Mouse (Mus musculus) hindbrain, embryonic 11.5 days (tissue): ENCODE measurements around the gene Adam1a. TPM values are rescaled to one million over a fixed set of nuclear protein-coding genes. Genes with fewer than 3 reads are reported as not detected.
A peak's percentile ranks its signal among the peaks of the same experiment; 100 is the strongest.

Experiments used
- ATAC-seq: fragments of 200-750 bp; cut with Nextera tagmentation; 2 replicates; pipeline ENCODE4 v1.8.0; 2017; ENCODE audit warnings: mild to moderate bottlenecking, moderate TSS enrichment, moderate library complexity; ENCODE audit not compliant: low FRiP score
- DNase-seq: peaks from one replicate; pipeline ENCODE4 v3.0.0-alpha.2; 2015; ENCODE audit warnings: low spot score
- H3K27ac ChIP-seq: fragments of 300-500 bp; sonication (generic); 2 replicates; pipeline ENCODE4 v1.5.1; 2014; ENCODE audit warnings: mild to moderate bottlenecking, low read depth, low read length
- H3K27me3 ChIP-seq: fragments of 300-500 bp; sonication (generic); 2 replicates; pipeline ENCODE4 v1.6.1; 2014; ENCODE audit warnings: mild to moderate bottlenecking, low read length, moderate library complexity, mixed read lengths; ENCODE audit not compliant: control insufficient read depth, insufficient read depth
- H3K36me3 ChIP-seq: fragments of 300-500 bp; sonication (generic); 2 replicates; pipeline ENCODE4 v1.6.1; 2014; ENCODE audit warnings: mild to moderate bottlenecking, low read length, moderate library complexity, mixed read lengths; ENCODE audit not compliant: control insufficient read depth, insufficient read depth
- H3K4me1 ChIP-seq: fragments of 300-500 bp; sonication (generic); replicated peaks from 2 replicates; pipeline ENCODE4 v1.6.1; 2014; ENCODE audit warnings: low read length, mixed read lengths; ENCODE audit not compliant: control insufficient read depth, insufficient read depth
- H3K4me2 ChIP-seq: fragments of 300-500 bp; sonication (generic); replicated peaks from 2 replicates; pipeline ENCODE4 v1.6.1; 2014; ENCODE audit warnings: mild to moderate bottlenecking, low read depth, low read length
- H3K4me3 ChIP-seq: fragments of 300-500 bp; sonication (generic); 2 replicates; pipeline ENCODE4 v1.5.1; 2014; ENCODE audit warnings: low read depth, low read length
- H3K9ac ChIP-seq: fragments of 300-500 bp; sonication (generic); 2 replicates; pipeline ENCODE4 v1.6.1; 2014; ENCODE audit warnings: low read depth, low read length
- H3K9me3 ChIP-seq: fragments of 300-500 bp; sonication (generic); 2 replicates; pipeline ENCODE4 v1.6.1; 2016; ENCODE audit warnings: low read length; ENCODE audit not compliant: control insufficient read depth
- WGBS: fragments of 180-500 bp; shearing (Covaris S2); extraction: QIAGEN DNeasy Blood & Tissue Kit; methylation state at CpG from one replicate; pipeline ENCODE4 v1.1.7; 2014; 5-methylcytosine and 5-hydroxymethylcytosine counted together
- polyA plus RNA-seq: library from polyadenylated mRNA; unstranded; fragments of >200 nt; fragmentation: Nextera tagmentation; extraction: Ambion mirVana; gene quantifications from 2 replicates; pipeline ENCODE4 v1.2.1, GENCODE M21; 2014

The Adam1a gene
- polyA plus RNA-seq, 1 experiment from 2014 or later, result 3.8 TPM

DNA sequence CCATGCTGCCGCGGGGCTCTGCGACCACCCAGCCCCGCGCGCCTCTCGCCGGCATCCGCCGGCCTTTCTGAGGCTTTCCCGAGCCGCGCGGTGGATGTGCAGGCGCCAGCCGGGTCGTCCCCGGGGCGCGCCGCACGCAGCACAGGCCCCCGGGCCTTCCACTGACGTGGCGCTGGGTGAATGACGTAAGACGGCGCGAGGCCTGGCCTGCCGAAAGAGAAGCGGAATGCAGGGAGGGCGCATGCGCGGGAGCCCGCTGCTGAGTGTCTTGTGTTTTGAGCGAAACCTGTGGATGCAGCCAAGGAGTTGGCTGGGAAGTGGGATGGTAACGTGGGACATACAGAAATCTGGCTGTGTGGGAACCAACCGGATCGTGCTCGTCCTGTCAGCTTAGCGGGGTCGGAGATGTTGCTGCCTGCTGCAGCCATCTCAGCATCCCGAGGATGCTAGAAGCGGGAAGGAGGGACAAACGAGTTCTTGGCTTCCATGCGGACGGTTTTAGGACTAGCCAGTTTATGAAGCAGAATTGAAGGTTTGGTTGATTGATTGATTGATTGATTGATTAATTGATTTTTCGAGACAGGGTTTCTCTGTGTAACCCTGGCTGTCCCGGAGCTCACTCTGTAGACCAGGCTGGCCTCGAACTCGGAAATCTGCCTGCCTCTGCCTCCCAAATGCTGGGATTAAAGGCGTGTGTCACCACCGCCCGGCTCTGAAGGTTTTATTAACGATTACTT is 679 bp upstream of the Adam1a start, which contains the start of gene Mapkapk5:
TSS of gene Mapkapk5 (minus strand) at position 113 of the 737 bp plus-strand sequence.
- Histone ChIP-seq H3K9ac (peak within 1 kb of the TSS; percentile 90), H3K4me2 (peak within 1 kb of the TSS; percentile 83), H3K36me3 (no peaks in the 10 kb centered on the region), H3K27ac (peak within 1 kb of the TSS; percentile 96), H3K9me3 (no peaks in the 10 kb centered on the region), H3K4me3 (peak within 1 kb of the TSS; percentile 100), H3K4me1 (peaks cover 4% of the 10 kb centered on the region; the same call in 1 of the 2 replicates), H3K27me3 (no peaks in the 10 kb centered on the region)
- WGBS, result 3% methylated on average over 39 of the region's 55 CpGs
- peak; percentile 96 for ATAC-seq
- DNase-seq, result peak; percentile 99

DNA sequence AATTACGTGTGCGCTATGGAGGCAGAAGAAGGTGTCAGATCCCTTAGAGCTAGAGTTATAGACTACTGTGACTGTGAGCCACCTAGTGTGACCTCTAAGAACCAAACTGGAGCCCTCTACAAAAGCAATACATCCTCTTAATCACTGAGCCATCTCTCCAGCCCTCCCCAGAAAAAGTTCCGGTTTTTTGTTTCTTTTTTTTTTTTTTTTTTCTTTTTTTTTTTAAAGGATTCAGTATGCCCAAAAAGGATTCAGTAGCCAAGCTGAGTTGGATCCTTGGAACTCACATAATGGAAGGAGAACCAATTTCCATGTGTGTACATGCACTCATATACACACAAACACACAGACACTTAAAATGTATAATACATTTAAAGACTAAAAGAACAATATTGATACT is 1.9 kb downstream of the Adam1a start:
- ATAC-seq (no peak), DNase-seq (no peak)
- WGBS, result 90% methylated on average over 3 of the region's 3 CpGs
- H3K27ac ChIP-seq, result no peak overlapping the region
- no peak overlapping the region for H3K9ac ChIP-seq
- H3K9me3 ChIP-seq, result no peaks in the 10 kb centered on the region
- no peak overlapping the region for H3K4me2 ChIP-seq
- H3K27me3 ChIP-seq, result no peaks in the 10 kb centered on the region
- no peak overlapping the region for H3K4me3 ChIP-seq
- peaks cover 4% of the 10 kb centered on the region; the same call in 1 of the 2 replicates for H3K4me1 ChIP-seq
- 0 out of 2 replicates have a peak, but pooled peaks cover 3% of the 10 kb centered on the region for H3K36me3 ChIP-seq

DNA sequence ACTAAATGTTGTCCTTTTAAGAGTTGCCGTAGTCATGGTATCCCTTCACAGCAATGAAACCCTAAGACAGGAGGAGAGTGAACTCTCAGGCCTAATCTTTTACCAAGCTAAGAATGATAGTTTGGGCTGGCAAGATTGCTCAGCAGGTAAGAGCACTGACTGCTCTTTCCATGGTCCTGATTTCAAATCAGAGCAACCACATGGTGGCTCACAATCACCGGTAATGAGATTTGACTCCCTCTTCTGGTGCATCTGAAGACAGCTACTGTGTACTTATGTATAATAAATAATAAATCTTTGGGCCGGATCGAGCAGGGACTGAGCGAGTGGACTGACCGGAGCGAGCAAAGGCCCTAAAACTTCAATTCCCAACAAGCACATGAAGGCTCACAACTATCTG is 4.0 kb downstream of the Adam1a start:
- Histone ChIP-seq H3K9ac (no peak overlapping the region), H3K4me2 (no peak overlapping the region), H3K4me1 (peaks cover 4% of the 10 kb centered on the region; the same call in 1 of the 2 replicates), H3K4me3 (no peak overlapping the region), H3K27ac (no peak overlapping the region), H3K36me3 (0 out of 2 replicates have a peak, but pooled peaks cover 3% of the 10 kb centered on the region), H3K27me3 (no peaks in the 10 kb centered on the region), H3K9me3 (no peaks in the 10 kb centered on the region)
- 90% methylated on average over 7 of the region's 7 CpGs for WGBS
- DNase-seq (no peak), ATAC-seq (no peak)

DNA sequence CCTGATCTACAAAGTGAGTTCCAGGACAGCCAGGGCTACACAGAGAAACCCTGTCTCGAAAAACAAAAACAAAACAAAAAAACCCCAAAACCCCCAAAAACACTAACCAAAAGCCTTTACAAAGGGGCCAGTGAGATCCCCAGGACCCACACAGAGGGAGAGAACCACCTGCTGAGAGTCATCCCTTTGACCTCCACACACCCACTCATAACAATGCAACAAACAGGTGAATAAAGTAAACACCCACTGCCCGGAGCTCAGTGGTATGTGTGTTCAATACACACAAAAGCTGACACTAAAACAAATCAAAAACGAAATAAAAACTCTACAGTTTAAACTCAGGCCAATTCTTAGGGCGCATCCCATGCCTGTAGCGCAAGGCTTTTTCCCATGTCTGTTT is 5.2 kb downstream of the Adam1a start:
- H3K4me1 ChIP-seq, result peaks cover 4% of the 10 kb centered on the region; the same call in 1 of the 2 replicates
- no peaks in the 10 kb centered on the region for H3K27me3 ChIP-seq
- no peak overlapping the region for H3K27ac ChIP-seq
- H3K9ac ChIP-seq, result no peak overlapping the region
- ATAC-seq (no peak), DNase-seq (no peak)
- 91% methylated on average over 5 of the region's 5 CpGs for WGBS
- H3K36me3 ChIP-seq, result 0 out of 2 replicates have a peak, but pooled peaks cover 3% of the 10 kb centered on the region
- no peaks in the 10 kb centered on the region for H3K9me3 ChIP-seq
- no peak overlapping the region for H3K4me3 ChIP-seq
- H3K4me2 ChIP-seq, result no peak overlapping the region

DNA sequence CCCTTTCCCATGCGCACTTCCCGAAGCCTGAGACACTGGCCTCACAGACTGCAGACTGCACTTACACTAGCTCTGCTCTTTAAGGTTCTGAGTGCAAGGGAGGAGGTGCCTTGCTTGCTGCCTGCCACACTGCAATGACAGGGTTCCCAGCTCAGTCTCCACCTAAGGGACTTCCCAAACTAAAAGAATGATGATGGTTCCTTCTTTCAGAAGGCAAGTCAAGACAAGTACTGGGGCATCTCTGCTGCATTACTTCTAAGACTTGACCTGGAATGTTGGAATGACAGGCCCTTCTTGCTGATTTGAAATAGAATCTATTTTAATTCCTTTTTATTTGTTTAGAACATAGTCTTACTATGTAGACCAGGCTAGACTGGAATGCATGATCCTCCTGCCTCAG is 7.7 kb downstream of the Adam1a start:
- 79% methylated on average over 2 of the region's 2 CpGs for WGBS
- ATAC-seq, result no peak

DNA sequence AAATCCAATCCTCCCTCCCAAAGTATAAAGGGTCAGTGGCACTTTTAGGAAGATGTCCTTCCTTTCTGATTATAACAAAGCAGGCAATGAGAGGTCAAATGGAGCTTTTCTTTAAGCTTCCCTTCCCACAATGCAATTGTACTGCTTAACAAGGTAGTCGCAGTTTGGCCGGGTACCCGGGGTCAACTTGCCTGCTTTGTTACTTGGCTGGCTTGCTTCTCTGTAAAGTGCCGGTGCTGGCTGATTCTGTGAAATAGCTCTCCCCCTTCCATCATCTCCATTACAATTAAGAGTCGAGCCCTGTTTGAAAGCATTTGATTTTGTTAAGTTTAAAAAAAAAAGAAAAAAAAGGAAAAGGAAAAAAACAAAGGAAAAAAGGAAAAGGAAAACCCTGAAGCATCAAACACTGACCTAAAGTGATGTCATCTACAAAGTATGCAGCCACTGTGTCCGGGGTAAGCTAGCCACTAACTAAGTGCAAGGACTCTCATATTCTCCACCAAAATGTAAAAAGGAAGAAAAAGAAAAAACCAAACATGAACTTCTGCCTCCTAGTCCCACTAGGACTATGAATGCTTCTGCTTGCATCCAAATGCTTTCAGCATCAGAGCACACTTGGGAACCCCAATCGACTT is 8.2 kb downstream of the Adam1a start:
- 59% methylated on average over 7 of the region's 7 CpGs for WGBS
- DNase-seq (no peak), ATAC-seq (no peak)
- Histone ChIP-seq H3K27ac (no peak overlapping the region), H3K4me3 (no peak overlapping the region), H3K27me3 (no peaks in the 10 kb centered on the region), H3K9ac (no peak overlapping the region), H3K4me2 (no peak overlapping the region), H3K4me1 (no peaks in the 10 kb centered on the region), H3K36me3 (peaks cover 10% of the 10 kb centered on the region; the same call in 1 of the 2 replicates), H3K9me3 (no peaks in the 10 kb centered on the region)

More for the DNA sequence above, 7.7 kb downstream of the Adam1a start:
- Histone ChIP-seq H3K9me3 (no peaks in the 10 kb centered on the region), H3K4me3 (no peak overlapping the region), H3K4me2 (no peak overlapping the region), H3K27me3 (no peaks in the 10 kb centered on the region), H3K9ac (no peak overlapping the region), H3K4me1 (no peaks in the 10 kb centered on the region; the same call in 1 of the 2 replicates), H3K36me3 (peaks cover 10% of the 10 kb centered on the region; the same call in 1 of the 2 replicates), H3K27ac (no peak overlapping the region)
- no peak for DNase-seq

DNA sequence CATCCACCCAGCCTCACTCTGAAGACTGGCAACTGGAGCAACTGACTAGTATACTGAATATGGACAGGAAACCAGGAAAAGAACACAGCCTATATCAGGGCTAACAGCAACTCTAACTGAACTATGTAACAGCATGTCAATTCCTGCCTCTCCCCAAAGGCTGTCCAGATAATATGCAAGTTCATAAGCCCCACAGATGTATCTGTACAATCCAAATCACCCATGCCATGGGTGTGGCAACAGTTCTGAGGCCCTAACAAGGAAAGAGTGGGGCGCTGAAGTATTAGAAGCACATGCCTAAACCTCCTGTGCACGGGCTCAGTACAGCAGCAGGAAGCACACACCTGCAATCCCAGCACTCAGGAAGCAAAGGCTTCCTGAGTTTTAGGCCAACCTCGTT is 10.2 kb downstream of the Adam1a start:
- Histone ChIP-seq H3K4me3 (no peak overlapping the region), H3K9me3 (no peaks in the 10 kb centered on the region), H3K9ac (no peak overlapping the region), H3K4me1 (no peaks in the 10 kb centered on the region), H3K36me3 (peaks cover 10% of the 10 kb centered on the region; the same call in 1 of the 2 replicates), H3K27me3 (no peaks in the 10 kb centered on the region), H3K27ac (no peak overlapping the region), H3K4me2 (no peak overlapping the region)
- WGBS, result 94% methylated on average over 3 of the region's 3 CpGs
- no peak for ATAC-seq
- DNase-seq, result no peak

DNA sequence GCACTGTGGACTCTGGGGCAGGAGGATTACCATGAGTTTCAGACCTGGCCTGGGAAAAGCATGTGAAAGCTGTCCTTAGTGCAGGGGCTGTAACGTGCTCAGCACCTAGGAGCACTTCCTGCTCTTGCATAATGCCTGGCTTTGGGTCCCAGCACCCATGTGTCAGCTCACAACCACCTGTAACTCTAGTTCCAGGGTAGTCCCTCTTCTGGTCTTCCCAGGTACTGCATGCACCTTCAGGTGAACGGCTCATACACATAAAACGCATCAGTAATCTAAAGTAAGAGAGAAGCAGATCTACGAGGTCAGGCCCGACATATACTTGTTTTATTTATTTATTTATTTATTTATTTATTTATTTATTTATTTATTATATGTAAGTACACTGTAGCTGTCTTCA is 10.8 kb downstream of the Adam1a start:
- DNase-seq (peak; percentile 44), ATAC-seq (no peak)
- Histone ChIP-seq H3K4me3 (no peak overlapping the region), H3K9ac (no peak overlapping the region), H3K27ac (no peak overlapping the region), H3K4me1 (no peaks in the 10 kb centered on the region), H3K4me2 (no peak overlapping the region), H3K27me3 (no peaks in the 10 kb centered on the region), H3K36me3 (peaks cover 10% of the 10 kb centered on the region; the same call in 1 of the 2 replicates), H3K9me3 (no peaks in the 10 kb centered on the region)
- WGBS, result 96% methylated on average over 5 of the region's 5 CpGs
